9 mouse cellular contexts compared by ENCODE assay signal in genomic region chr15:63601543-63601942, GRCm38 (mm10).
DNase-seq lines count a peak whose midpoint lies in the region; ATAC-seq lines count a peak whose summit lies in the region.
"Had no signal": no experiment of that assay in that cellular context is flagged by ENCODE, and none has a peak within 500 bp of the region (broad histone marks: within the 10 kb centered on the region; RNA-seq: fewer than 3 reads in every experiment).

No protein-coding gene starts in this region.

- H3K4me1 ChIP-seq in intestine, embryonic 14.5 days (replicated peaks; ENCODE audit: control insufficient read depth, insufficient read depth, low read length): no peaks in the 10 kb centered on the region
- H3K4me1 ChIP-seq in intestine, embryonic 16.5 days (ENCODE audit: control insufficient read depth, insufficient read depth, low read length): peaks cover 3% of the 10 kb centered on the region; the same call in 1 of the 2 replicates
- H3K4me1 ChIP-seq in embryonic facial prominence, embryonic 10.5 days: peaks cover 9% of the 10 kb centered on the region
- no peaks in the 10 kb centered on the region for H3K4me1 ChIP-seq in hindbrain, embryonic 10.5 days (replicated peaks)
- H3K4me1 ChIP-seq in midbrain, embryonic 11.5 days (ENCODE audit: control insufficient read depth, insufficient read depth, low read length): no peaks in the 10 kb centered on the region
- H3K4me1 ChIP-seq in stomach, embryonic 16.5 days (ENCODE audit: control insufficient read depth, insufficient read depth, low read length): no peaks in the 10 kb centered on the region

- 52% methylated on average over 5 of the region's 5 CpGs for WGBS in intestine, embryonic 14.5 days
- 53% methylated on average over 5 of the region's 5 CpGs for WGBS in intestine, embryonic 16.5 days
- 47% methylated on average over 5 of the region's 5 CpGs for WGBS in embryonic facial prominence, embryonic 10.5 days
- 60% methylated on average over 5 of the region's 5 CpGs for WGBS in hindbrain, embryonic 10.5 days
- 57% methylated on average over 5 of the region's 5 CpGs for WGBS in midbrain, embryonic 11.5 days
- WGBS in stomach, embryonic 16.5 days: 43% methylated on average over 5 of the region's 5 CpGs

- ATAC-seq in intestine, embryonic 14.5 days (replicated peaks; ENCODE audit: low FRiP score, low TSS enrichment, low read depth): 0 out of 2 replicates have a peak, but pooled peaks have one; percentile 58
- ATAC-seq in intestine, embryonic 16.5 days: no peak; the same call in 1 of the 2 replicates
- peak; percentile 84; the same call in 1 of the 2 replicates for ATAC-seq in midbrain, embryonic 11.5 days (ENCODE audit: low FRiP score)
- ATAC-seq in stomach, embryonic 16.5 days (ENCODE audit: insufficient read depth, low FRiP score): peak; percentile 62; the same call in 1 of the 2 replicates

- no peak overlapping the region for H3K27ac ChIP-seq in intestine, embryonic 14.5 days (ENCODE audit: low read depth)
- no peak overlapping the region for H3K27ac ChIP-seq in intestine, embryonic 16.5 days (ENCODE audit: low read length)
- no peak overlapping the region for H3K27ac ChIP-seq in embryonic facial prominence, embryonic 10.5 days (replicated peaks)
- no peak overlapping the region for H3K27ac ChIP-seq in hindbrain, embryonic 10.5 days
- no peak overlapping the region for H3K27ac ChIP-seq in midbrain, embryonic 11.5 days (ENCODE audit: low read depth, low read length)
- no peak overlapping the region for H3K27ac ChIP-seq in stomach, embryonic 16.5 days (ENCODE audit: low read length)

- no peak overlapping the region for H3K4me2 ChIP-seq in intestine, embryonic 14.5 days (ENCODE audit: low read length)
- no peak overlapping the region for H3K4me2 ChIP-seq in intestine, embryonic 16.5 days (ENCODE audit: low read depth, low read length)
- no peak overlapping the region for H3K4me2 ChIP-seq in midbrain, embryonic 11.5 days
- H3K4me2 ChIP-seq in stomach, embryonic 16.5 days (ENCODE audit: low read depth, low read length): no peak overlapping the region

- no peak overlapping the region for H3K4me3 ChIP-seq in intestine, embryonic 14.5 days (ENCODE audit: low read depth, low read length)
- no peak overlapping the region for H3K4me3 ChIP-seq in intestine, embryonic 16.5 days (ENCODE audit: low read length)
- no peak overlapping the region for H3K4me3 ChIP-seq in embryonic facial prominence, embryonic 10.5 days
- H3K4me3 ChIP-seq in hindbrain, embryonic 10.5 days: no peak overlapping the region
- no peak overlapping the region for H3K4me3 ChIP-seq in midbrain, embryonic 11.5 days (ENCODE audit: low read depth, low read length)
- no peak overlapping the region for H3K4me3 ChIP-seq in stomach, embryonic 16.5 days (replicated peaks; ENCODE audit: low read length)
- H3K4me3 ChIP-seq: megakaryocyte, embryonic 14.5 days had no signal

- no peaks in the 10 kb centered on the region for H3K36me3 ChIP-seq in intestine, embryonic 14.5 days (ENCODE audit: control insufficient read depth, insufficient read depth, low read length)
- H3K36me3 ChIP-seq in intestine, embryonic 16.5 days (ENCODE audit: control insufficient read depth, insufficient read depth, low read length): no peaks in the 10 kb centered on the region
- H3K36me3 ChIP-seq in embryonic facial prominence, embryonic 10.5 days (replicated peaks): no peaks in the 10 kb centered on the region
- H3K36me3 ChIP-seq in hindbrain, embryonic 10.5 days: no peaks in the 10 kb centered on the region
- H3K36me3 ChIP-seq in midbrain, embryonic 11.5 days (ENCODE audit: control insufficient read depth, insufficient read depth, low read length): no peaks in the 10 kb centered on the region
- no peaks in the 10 kb centered on the region for H3K36me3 ChIP-seq in stomach, embryonic 16.5 days (ENCODE audit: control insufficient read depth, insufficient read depth, low read length)

- intact Hi-C loops in left cerebral cortex, postnatal 14 days (cut with DNase I): loop anchor here (5.0 kb wide), 1 partner anchor 1619 kb away; no protein-coding TSS in a partner anchor

- no peaks in the 10 kb centered on the region for H3K27me3 ChIP-seq in intestine, embryonic 14.5 days (replicated peaks; ENCODE audit: control insufficient read depth, insufficient read depth, low read length)
- no peaks in the 10 kb centered on the region for H3K27me3 ChIP-seq in intestine, embryonic 16.5 days (replicated peaks; ENCODE audit: control insufficient read depth, insufficient read depth, low read length)
- no peaks in the 10 kb centered on the region for H3K27me3 ChIP-seq in embryonic facial prominence, embryonic 10.5 days (replicated peaks; ENCODE audit: low read depth, poor library complexity, severe bottlenecking)
- no peaks in the 10 kb centered on the region for H3K27me3 ChIP-seq in hindbrain, embryonic 10.5 days (ENCODE audit: insufficient read depth, poor library complexity, severe bottlenecking)
- no peaks in the 10 kb centered on the region for H3K27me3 ChIP-seq in midbrain, embryonic 11.5 days (ENCODE audit: control insufficient read depth, insufficient read depth, low read length)
- no peaks in the 10 kb centered on the region for H3K27me3 ChIP-seq in stomach, embryonic 16.5 days (ENCODE audit: control insufficient read depth, insufficient read depth, low read length)
- H3K27me3 ChIP-seq: megakaryocyte, embryonic 14.5 days had no signal

- DNase-seq in intestine, embryonic 14.5 days (ENCODE audit: low spot score): peak; percentile 55
- DNase-seq in Muller cell, postnatal 12 days (ENCODE audit: inconsistent ontology term): peak; percentile 58
- DNase-seq in embryonic facial prominence, embryonic 10.5 days (ENCODE audit: low spot score): peak; percentile 68
- peak; percentile 43 for DNase-seq in hindbrain, embryonic 10.5 days (ENCODE audit: low spot score)
- peak; percentile 40 to 45 for DNase-seq in left cerebral cortex, postnatal 14 days (ENCODE audit: low spot score in 2 of 2)
- no peak for DNase-seq in midbrain, embryonic 11.5 days (ENCODE audit: low spot score, missing footprints)

- H3K9ac ChIP-seq in intestine, embryonic 14.5 days (ENCODE audit: low read length): no peak overlapping the region
- no peak overlapping the region for H3K9ac ChIP-seq in intestine, embryonic 16.5 days (ENCODE audit: low read depth, low read length)
- H3K9ac ChIP-seq in midbrain, embryonic 11.5 days (ENCODE audit: low read length): no peak overlapping the region
- H3K9ac ChIP-seq in stomach, embryonic 16.5 days (ENCODE audit: low read length): no peak overlapping the region

- no peaks in the 10 kb centered on the region for H3K9me3 ChIP-seq in intestine, embryonic 14.5 days (ENCODE audit: control insufficient read depth, low read length)
- no peaks in the 10 kb centered on the region for H3K9me3 ChIP-seq in intestine, embryonic 16.5 days (ENCODE audit: control insufficient read depth, low read length)
- no peaks in the 10 kb centered on the region for H3K9me3 ChIP-seq in embryonic facial prominence, embryonic 10.5 days
- no peaks in the 10 kb centered on the region for H3K9me3 ChIP-seq in hindbrain, embryonic 10.5 days
- H3K9me3 ChIP-seq in midbrain, embryonic 11.5 days (ENCODE audit: control insufficient read depth, low read length): no peaks in the 10 kb centered on the region
- no peaks in the 10 kb centered on the region for H3K9me3 ChIP-seq in stomach, embryonic 16.5 days (replicated peaks; ENCODE audit: control insufficient read depth, low read length)
- H3K9me3 ChIP-seq: megakaryocyte, embryonic 14.5 days had no signal
